9 mouse cellular contexts compared by ENCODE assay signal in the genomic region with DNA sequence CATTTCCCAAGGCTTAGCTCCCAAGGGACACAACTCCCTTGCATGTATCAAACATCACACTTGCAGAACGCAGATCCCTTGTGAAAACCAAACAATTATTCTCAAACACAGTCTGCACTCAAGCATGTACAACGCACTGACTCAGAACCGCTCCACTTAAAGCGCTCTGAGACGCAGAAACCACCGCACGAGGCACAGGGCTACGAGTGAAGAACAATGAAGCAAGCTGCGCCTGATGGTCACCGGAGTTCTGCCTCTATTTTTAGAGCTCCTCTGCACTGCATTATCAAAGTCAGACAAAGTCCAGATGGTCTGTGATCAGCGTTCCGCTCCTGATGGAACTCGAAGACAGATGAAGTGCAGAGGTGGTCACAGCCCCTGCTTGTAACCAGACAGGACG. TPM values are rescaled to one million over a fixed set of nuclear protein-coding genes. Genes with fewer than 3 reads are reported as not detected.
DNase-seq lines count a peak whose midpoint lies in the region; ATAC-seq lines count a peak whose summit lies in the region.
"Had no signal": no experiment of that assay in that cellular context is flagged by ENCODE, and none has a peak within 500 bp of the region (broad histone marks: within the 10 kb centered on the region; RNA-seq: fewer than 3 reads in every experiment).

No protein-coding gene starts in this region.

- no peaks in the 10 kb centered on the region for H3K36me3 ChIP-seq in embryonic facial prominence, embryonic 12.5 days
- H3K36me3 ChIP-seq in neural tube, embryonic 12.5 days = no peaks in the 10 kb centered on the region
- H3K36me3 ChIP-seq in liver, embryonic 12.5 days = no peaks in the 10 kb centered on the region

- no peak overlapping the region for H3K27ac ChIP-seq in embryonic facial prominence, embryonic 12.5 days
- no peak overlapping the region for H3K27ac ChIP-seq in neural tube, embryonic 12.5 days
- no peak overlapping the region for H3K27ac ChIP-seq in liver, embryonic 12.5 days

- H3K4me2 ChIP-seq in embryonic facial prominence, embryonic 12.5 days (replicated peaks) = peak overlapping the region; percentile 33
- peak overlapping the region; percentile 29 for H3K4me2 ChIP-seq in neural tube, embryonic 12.5 days (replicated peaks)
- H3K4me2 ChIP-seq in liver, embryonic 12.5 days = no peak overlapping the region

- 0 out of 2 replicates have a peak, but pooled peaks have one; percentile 64 for ATAC-seq in embryonic facial prominence, embryonic 12.5 days (ENCODE audit: insufficient number of reproducible peaks, insufficient read depth, low FRiP score, low TSS enrichment)
- peak; percentile 72; the same call in 1 of the 2 replicates for ATAC-seq in neural tube, embryonic 12.5 days (ENCODE audit: low FRiP score, low read depth)
- ATAC-seq in liver, embryonic 12.5 days = no peak

- 39% methylated on average over 14 of the region's 14 CpGs for WGBS in embryonic facial prominence, embryonic 12.5 days
- WGBS in neural tube, embryonic 12.5 days = 49% methylated on average over 14 of the region's 14 CpGs
- WGBS in liver, embryonic 12.5 days (ENCODE audit: insufficient replicate concordance) = 54% methylated on average over 14 of the region's 14 CpGs

- 0 out of 2 replicates have a peak, but pooled peaks cover 3% of the 10 kb centered on the region for H3K4me1 ChIP-seq in embryonic facial prominence, embryonic 12.5 days
- no peaks in the 10 kb centered on the region for H3K4me1 ChIP-seq in neural tube, embryonic 12.5 days
- H3K4me1 ChIP-seq in liver, embryonic 12.5 days = no peaks in the 10 kb centered on the region

- H3K9me3 ChIP-seq in embryonic facial prominence, embryonic 12.5 days = no peaks in the 10 kb centered on the region
- no peaks in the 10 kb centered on the region for H3K9me3 ChIP-seq in neural tube, embryonic 12.5 days
- H3K9me3 ChIP-seq in liver, embryonic 12.5 days (replicated peaks) = no peaks in the 10 kb centered on the region

- peak; percentile 3 to 14 for DNase-seq in kidney, postnatal 4 days
- no peak for DNase-seq in kidney, adult 11 months
- peak; percentile 57 for DNase-seq in heart, postnatal 4 days
- DNase-seq in spleen, postnatal 14 days (ENCODE audit: low spot score in 2 of 2) = no peak
- DNase-seq in cerebellum, adult 11 months = no peak

- no peak overlapping the region for H3K9ac ChIP-seq in embryonic facial prominence, embryonic 12.5 days
- H3K9ac ChIP-seq in neural tube, embryonic 12.5 days = no peak overlapping the region
- H3K9ac ChIP-seq in liver, embryonic 12.5 days = no peak overlapping the region

- H3K27me3 ChIP-seq in embryonic facial prominence, embryonic 12.5 days = no peaks in the 10 kb centered on the region
- H3K27me3 ChIP-seq in neural tube, embryonic 12.5 days (replicated peaks) = no peaks in the 10 kb centered on the region
- no peaks in the 10 kb centered on the region for H3K27me3 ChIP-seq in liver, embryonic 12.5 days (replicated peaks)

- H3K4me3 ChIP-seq in embryonic facial prominence, embryonic 12.5 days = no peak overlapping the region
- no peak overlapping the region for H3K4me3 ChIP-seq in neural tube, embryonic 12.5 days
- no peak overlapping the region for H3K4me3 ChIP-seq in liver, embryonic 12.5 days
- H3K4me3 ChIP-seq: erythroblast, embryonic 14.5 days had no signal

RNA-seq across cellular contexts. Expression of gene Antxr2, which starts 50.4 kb away (rescaled TPM):
- polyA plus RNA-seq in embryonic facial prominence, embryonic 12.5 days (2016; fragmentation: Nextera tagmentation; extraction: Ambion mirVana) = 20.3 and 21.3 TPM in 2 replicates
- 100 to 1,000 TPM; 107 to 108 TPM for total RNA-seq in heart, postnatal 4 days (2021)
- polyA plus RNA-seq in neural tube, embryonic 12.5 days (2016; fragmentation: Nextera tagmentation; extraction: Ambion mirVana) = 12.7 and 14.0 TPM in 2 replicates
- polyA plus RNA-seq in liver, embryonic 12.5 days (2016; fragmentation: Nextera tagmentation; extraction: Ambion mirVana) = 5.4 and 5.7 TPM in 2 replicates

Comparison
In these comparisons a context has a peak if more than half of its experiments do, and no peak if none do; other contexts are left out.
1. DNase-seq: peak in kidney, postnatal 4 days (2 of 2) and heart, postnatal 4 days (single experiment); none in kidney, adult 11 months (single experiment), spleen, postnatal 14 days (0 of 2) and cerebellum, adult 11 months (single experiment).